Mouse (Mus musculus): ENCODE measurements at regions not wholly inside any gene's neighbourhood (a gene's known extent, or its start where the extent isn't known, plus 50 kb on each side); places are given as distances from the start of the nearest gene placed in this dataset.

- TF ChIP-seq SMC3 (IDR thresholded peaks at IDR 0.05; ENCODE audit: low read depth, low read length) (no peak), ZC3H11A (IDR thresholded peaks at IDR 0.05; ENCODE audit: low read depth, low read length) (no peak), JUN (IDR thresholded peaks at IDR 0.05; ENCODE audit: insufficient read depth, low read depth, low read length) (peak; percentile 42; the same call in 1 of the 2 replicates), POLR2A (IDR thresholded peaks at IDR 0.05; ENCODE audit: low read depth, low read length) (no peak), RAD21 (IDR thresholded peaks at IDR 0.05; ENCODE audit: low read depth, low read length) (no peak), CTCF (conservative IDR thresholded peaks at IDR 0.05 in 1 of 2, IDR thresholded peaks at IDR 0.05 in 1 of 2; ENCODE audit: low read depth in 2 of 2, low read length in 2 of 2) (no peak), MEF2A (IDR thresholded peaks at IDR 0.05; ENCODE audit: borderline replicate concordance, low read depth, low read length) (peak; percentile 77; the same call in 1 of the 2 replicates), ZKSCAN1 (IDR thresholded peaks at IDR 0.05; ENCODE audit: borderline replicate concordance, low read depth, low read length) (no peak), USF1 (IDR thresholded peaks at IDR 0.05; ENCODE audit: low read depth, low read length) (no peak), UBTF (IDR thresholded peaks at IDR 0.05; ENCODE audit: low read depth, low read length) (no peak), GABPA (IDR thresholded peaks at IDR 0.05; ENCODE audit: insufficient replicate concordance, low read depth, low read length) (no peak)
Measured at GRCm38 (mm10) chrX:166640258-166640657, 54.7 kb upstream of the Egfl6 start.

Data from CH12.LX (cell line).